Mouse (Mus musculus) liver, embryonic 12.5 days (tissue): ENCODE measurements around the gene Ankrd33. TPM values are rescaled to one million over a fixed set of nuclear protein-coding genes. Genes with fewer than 3 reads are reported as not detected.

ENCODE experiments used
- ATAC-seq: fragments of 200-750 bp; cut with Nextera tagmentation; 2 replicates; pipeline ENCODE4 v1.8.0; 2017; ENCODE audit warnings: moderate number of reproducible peaks, mild to moderate bottlenecking, moderate library complexity
- H3K27ac ChIP-seq: fragments of 300-500 bp; sonication (generic); 2 replicates; pipeline ENCODE4 v1.5.1; 2016; ENCODE audit warnings: mild to moderate bottlenecking
- H3K27me3 ChIP-seq: fragments of 300-500 bp; sonication (generic); replicated peaks from 2 replicates; pipeline ENCODE4 v1.6.1; 2016; ENCODE audit warnings: mild to moderate bottlenecking, moderate library complexity
- H3K36me3 ChIP-seq: fragments of 300-500 bp; sonication (generic); 2 replicates; pipeline ENCODE4 v1.6.1; 2016; ENCODE audit warnings: mild to moderate bottlenecking, moderate library complexity
- H3K4me1 ChIP-seq: fragments of 300-500 bp; sonication (generic); 2 replicates; pipeline ENCODE4 v1.6.1; 2016
- H3K4me2 ChIP-seq: fragments of 300-500 bp; sonication (generic); 2 replicates; pipeline ENCODE4 v1.6.1; 2016; ENCODE audit warnings: mild to moderate bottlenecking, moderate library complexity
- H3K4me3 ChIP-seq: fragments of 300-500 bp; sonication (generic); 2 replicates; pipeline ENCODE4 v1.5.1; 2016; ENCODE audit warnings: mild to moderate bottlenecking, moderate library complexity
- H3K9ac ChIP-seq: fragments of 300-500 bp; sonication (generic); 2 replicates; pipeline ENCODE4 v1.6.1; 2016; ENCODE audit warnings: mild to moderate bottlenecking, moderate library complexity
- H3K9me3 ChIP-seq: fragments of 300-500 bp; sonication (generic); replicated peaks from 2 replicates; pipeline ENCODE4 v1.6.1; 2016; ENCODE audit warnings: mild to moderate bottlenecking, moderate library complexity
- WGBS: fragments of 180-500 bp; shearing (Covaris S2); methylation state at CpG from one replicate; pipeline ENCODE4 v1.1.7; 2016; ENCODE audit not compliant: insufficient replicate concordance; 5-methylcytosine and 5-hydroxymethylcytosine counted together
- polyA plus RNA-seq: library from polyadenylated mRNA; unstranded; fragments of >200 nt; fragmentation: Nextera tagmentation; extraction: Ambion mirVana; gene quantifications from 2 replicates; pipeline ENCODE4 v1.2.1, GENCODE M21; 2016

Ankrd33 gene
- not detected in 2 replicates for polyA plus RNA-seq

DNA sequence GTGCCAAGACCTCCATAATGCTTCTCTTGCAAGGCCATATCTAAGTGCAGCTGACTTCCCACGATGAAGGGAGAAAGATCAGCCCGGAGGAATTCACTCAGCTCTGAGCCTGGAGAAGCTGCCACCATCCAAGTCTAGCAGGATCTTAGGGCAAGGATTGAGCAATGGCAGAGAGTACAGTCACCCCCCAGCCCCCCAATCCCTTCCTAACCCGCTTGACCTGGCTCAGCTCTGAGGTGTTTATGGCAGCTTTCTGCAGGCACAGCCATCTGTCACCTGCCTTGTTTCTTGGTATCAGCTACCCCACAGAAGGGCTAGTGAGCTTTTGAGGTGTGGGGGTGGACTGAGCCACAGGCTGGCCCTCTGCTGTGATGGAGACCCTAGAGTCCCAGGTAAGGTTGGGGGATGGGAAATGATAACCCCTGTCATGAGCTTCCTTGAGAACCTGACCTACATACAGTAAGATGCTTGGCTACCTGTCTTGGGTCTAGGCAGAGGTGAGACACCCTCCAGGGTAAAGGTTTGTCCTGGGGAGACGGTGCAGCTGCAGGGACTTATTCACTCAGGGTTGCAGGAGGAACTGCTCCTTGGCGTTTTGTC, at the start of gene Ankrd33:
TSS of gene Ankrd33 (plus strand) at position 245 of the 600 bp plus-strand sequence.
- H3K27ac ChIP-seq: no peak within 1 kb of the TSS
- no peak within 1 kb of the TSS for H3K9ac ChIP-seq
- no peaks in the 10 kb centered on the region for H3K36me3 ChIP-seq
- no peaks in the 10 kb centered on the region for H3K4me1 ChIP-seq
- H3K4me2 ChIP-seq: no peak within 1 kb of the TSS
- peaks cover 31% of the 10 kb centered on the region for H3K27me3 ChIP-seq
- WGBS: 57% methylated on average over 5 of the region's 5 CpGs
- 0 out of 2 replicates have a peak, but pooled peaks cover 4% of the 10 kb centered on the region for H3K9me3 ChIP-seq
- H3K4me3 ChIP-seq: no peak within 1 kb of the TSS
- no peak for ATAC-seq

DNA sequence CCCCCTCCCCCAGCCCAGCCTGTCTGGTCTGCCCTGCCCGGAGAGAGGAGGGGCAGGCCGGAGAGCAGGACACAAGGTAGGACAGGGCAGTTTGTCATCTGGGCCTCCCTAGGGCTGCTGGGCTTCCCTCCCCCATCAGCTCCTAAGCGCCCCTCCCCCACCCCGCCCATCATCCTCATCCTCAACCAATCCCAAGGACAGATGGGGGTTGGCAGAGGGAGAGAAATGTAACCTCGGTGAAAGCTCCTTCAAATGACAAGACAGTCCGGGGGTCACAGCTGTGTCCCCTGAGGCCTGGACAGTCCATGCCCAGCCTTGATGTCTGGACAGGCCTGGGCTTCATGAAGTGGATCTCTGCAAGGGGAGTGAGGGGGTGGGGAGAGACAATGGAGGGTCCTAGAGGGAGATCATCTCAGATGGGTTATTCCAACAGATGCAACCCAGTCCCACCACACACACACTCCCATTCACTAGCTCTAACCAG, 49.1 kb upstream of the Ankrd33 start:
- H3K36me3 ChIP-seq: no peaks in the 10 kb centered on the region
- H3K9ac ChIP-seq: no peak overlapping the region
- peaks cover 43% of the 10 kb centered on the region for H3K4me1 ChIP-seq
- no peak overlapping the region for H3K4me2 ChIP-seq
- no peak overlapping the region for H3K4me3 ChIP-seq
- H3K27me3 ChIP-seq: no peaks in the 10 kb centered on the region; the same call in 1 of the 2 replicates
- no peak overlapping the region for H3K27ac ChIP-seq
- 40% methylated on average over 6 of the region's 6 CpGs for WGBS
- no peaks in the 10 kb centered on the region for H3K9me3 ChIP-seq
- peak; percentile 45; the same call in 1 of the 2 replicates for ATAC-seq

- 53% methylated on average over 7 of the region's 9 CpGs for WGBS
- peaks cover 43% of the 10 kb centered on the region for H3K4me1 ChIP-seq
- no peak for ATAC-seq
Measured at GRCm38 (mm10) chr15:101066920-101067696, 48.4 kb upstream of the Ankrd33 start.

DNA sequence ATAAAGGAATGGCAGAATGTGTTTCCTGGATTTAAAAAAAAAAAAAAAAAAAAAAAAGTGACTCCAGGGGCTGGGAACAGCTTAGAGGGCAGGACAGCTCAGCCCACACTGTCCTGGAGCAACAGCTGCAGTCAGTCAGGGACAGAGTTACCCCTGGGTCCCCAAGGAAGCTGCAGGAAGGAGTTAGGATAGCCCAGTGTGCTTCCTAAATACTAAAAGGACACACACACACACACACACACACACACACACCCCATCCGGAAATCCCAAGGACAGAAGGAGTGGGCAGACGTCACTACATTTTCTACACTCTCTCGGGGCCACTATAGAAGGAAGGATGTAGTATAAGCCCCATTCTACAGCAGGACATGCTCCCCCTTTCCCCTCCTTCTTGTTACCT, 47.5 kb upstream of the Ankrd33 start:
- H3K9me3 ChIP-seq: no peaks in the 10 kb centered on the region
- no peak overlapping the region for H3K4me2 ChIP-seq
- no peak overlapping the region for H3K9ac ChIP-seq
- no peak for ATAC-seq
- H3K4me1 ChIP-seq: peaks cover 47% of the 10 kb centered on the region
- no peak overlapping the region for H3K4me3 ChIP-seq
- H3K27me3 ChIP-seq: 0 out of 2 replicates have a peak, but pooled peaks cover 7% of the 10 kb centered on the region
- 47% methylated on average over 3 of the region's 3 CpGs for WGBS
- no peaks in the 10 kb centered on the region for H3K36me3 ChIP-seq
- no peak overlapping the region for H3K27ac ChIP-seq

More at GRCm38 (mm10) chr15:101066920-101067696, 48.4 kb upstream of the Ankrd33 start:
- Histone ChIP-seq H3K27ac (no peak overlapping the region), H3K27me3 (no peaks in the 10 kb centered on the region; the same call in 1 of the 2 replicates), H3K9ac (no peak overlapping the region), H3K4me3 (no peak overlapping the region), H3K4me2 (no peak overlapping the region), H3K9me3 (no peaks in the 10 kb centered on the region), H3K36me3 (no peaks in the 10 kb centered on the region)

DNA sequence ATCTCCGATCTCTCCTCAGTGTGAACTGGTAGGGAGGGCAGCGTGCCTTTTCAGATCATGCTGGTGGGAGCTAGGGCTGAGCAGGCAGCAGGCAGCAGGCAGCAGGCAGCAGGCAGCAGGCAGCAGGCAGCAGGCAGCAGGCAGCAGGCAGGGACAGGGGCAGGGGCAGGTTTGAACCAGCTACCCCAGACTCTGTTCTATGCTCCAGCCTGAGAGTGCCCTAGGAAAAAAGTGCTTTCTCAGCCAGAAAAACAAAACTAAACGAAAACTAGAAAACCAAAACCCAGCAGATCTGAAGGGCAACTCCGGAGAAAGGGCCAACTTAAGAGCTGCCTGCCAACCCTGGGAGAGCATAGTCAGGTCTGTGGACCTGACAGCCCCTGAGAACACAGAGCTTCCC, 46.9 kb upstream of the Ankrd33 start:
- no peak for ATAC-seq
- Histone ChIP-seq H3K9me3 (no peaks in the 10 kb centered on the region), H3K36me3 (no peaks in the 10 kb centered on the region), H3K4me1 (peaks cover 48% of the 10 kb centered on the region), H3K27ac (no peak overlapping the region), H3K4me2 (no peak overlapping the region), H3K4me3 (no peak overlapping the region), H3K9ac (no peak overlapping the region), H3K27me3 (0 out of 2 replicates have a peak, but pooled peaks cover 8% of the 10 kb centered on the region)
- 47% methylated on average over 4 of the region's 4 CpGs for WGBS

GRCm38 (mm10) chr15:101069641-101070190, 45.8 kb upstream of the Ankrd33 start:
- Histone ChIP-seq H3K4me3 (no peak overlapping the region), H3K4me2 (no peak overlapping the region), H3K27ac (no peak overlapping the region), H3K4me1 (peaks cover 48% of the 10 kb centered on the region), H3K36me3 (no peaks in the 10 kb centered on the region), H3K27me3 (0 out of 2 replicates have a peak, but pooled peaks cover 12% of the 10 kb centered on the region), H3K9me3 (no peaks in the 10 kb centered on the region), H3K9ac (no peak overlapping the region)
- WGBS: 45% methylated on average over 9 of the region's 9 CpGs
- ATAC-seq: no peak

DNA sequence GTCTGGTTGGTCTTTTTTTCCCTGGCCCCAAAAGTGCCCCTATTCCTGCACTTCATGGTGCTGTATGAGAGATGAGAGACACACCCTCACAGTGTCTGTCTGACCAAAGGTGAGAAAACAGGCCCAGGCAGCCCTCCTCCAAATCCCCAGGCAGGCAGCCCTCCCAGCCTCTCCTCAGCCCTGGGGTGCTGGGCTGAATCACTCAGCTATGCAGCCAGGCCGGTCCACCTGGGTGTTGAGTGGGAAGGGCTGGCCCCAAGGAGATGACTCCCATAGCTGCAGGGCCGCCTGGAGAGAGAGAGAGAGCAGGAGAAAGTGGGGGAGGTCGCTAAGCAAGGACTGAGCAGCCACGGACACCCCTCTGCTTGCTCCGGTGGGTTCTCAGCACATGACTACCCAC, 44.8 kb upstream of the Ankrd33 start:
- Histone ChIP-seq H3K4me3 (no peak overlapping the region), H3K9ac (no peak overlapping the region), H3K9me3 (no peaks in the 10 kb centered on the region), H3K27ac (no peak overlapping the region), H3K36me3 (no peaks in the 10 kb centered on the region), H3K27me3 (peaks cover 22% of the 10 kb centered on the region), H3K4me2 (no peak overlapping the region), H3K4me1 (peaks cover 41% of the 10 kb centered on the region)
- 35% methylated on average over 5 of the region's 5 CpGs for WGBS
- ATAC-seq: no peak

DNA sequence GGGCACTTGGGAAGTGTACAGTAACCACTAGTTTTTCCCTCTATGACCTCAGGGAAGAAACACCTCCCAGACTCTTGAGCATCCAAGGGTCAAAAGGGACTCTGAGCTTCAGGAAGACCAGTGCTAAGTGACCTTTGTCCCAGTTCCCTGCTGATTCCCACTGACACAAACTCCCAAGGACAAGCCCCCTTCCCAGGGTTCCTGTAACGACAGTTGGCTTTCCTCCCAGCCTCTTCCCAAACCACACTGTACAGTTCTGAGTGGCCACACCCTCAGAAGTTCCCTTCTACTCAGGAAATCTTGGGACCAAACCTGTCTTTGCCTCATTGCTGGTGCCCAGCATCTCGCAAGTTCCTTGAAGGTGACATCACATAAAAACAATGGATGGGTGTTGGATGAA, 42.8 kb upstream of the Ankrd33 start:
- WGBS: 44% methylated on average over 2 of the region's 2 CpGs
- Histone ChIP-seq H3K9ac (no peak overlapping the region), H3K9me3 (no peaks in the 10 kb centered on the region), H3K4me3 (no peak overlapping the region), H3K4me2 (no peak overlapping the region), H3K4me1 (peaks cover 31% of the 10 kb centered on the region), H3K36me3 (no peaks in the 10 kb centered on the region), H3K27me3 (peaks cover 41% of the 10 kb centered on the region), H3K27ac (no peak overlapping the region)
- no peak for ATAC-seq

DNA sequence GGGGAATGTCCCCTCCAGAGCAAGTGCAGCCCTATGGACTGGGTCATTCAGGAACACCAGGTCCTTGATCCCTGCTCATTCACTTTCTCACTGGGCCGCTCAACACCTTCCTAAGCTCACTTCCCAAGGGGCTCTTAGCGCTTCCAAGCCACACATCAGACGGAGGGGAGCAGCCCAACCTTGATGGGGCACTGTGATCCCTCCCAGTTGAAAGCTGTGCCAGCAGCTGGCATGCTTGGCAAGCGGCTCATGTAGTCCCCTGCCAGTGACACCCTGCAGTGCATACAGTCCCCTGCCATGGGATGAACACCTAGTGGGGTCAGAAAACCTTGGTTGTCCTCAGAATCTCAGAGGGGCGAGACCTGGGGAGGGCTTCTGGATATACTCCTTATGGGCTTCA, 41.5 kb upstream of the Ankrd33 start:
- H3K9me3 ChIP-seq: no peaks in the 10 kb centered on the region
- no peak for ATAC-seq
- WGBS: 70% methylated on average over 5 of the region's 5 CpGs
- no peak overlapping the region for H3K4me3 ChIP-seq
- H3K4me1 ChIP-seq: peaks cover 42% of the 10 kb centered on the region
- H3K4me2 ChIP-seq: no peak overlapping the region
- peaks cover 55% of the 10 kb centered on the region for H3K27me3 ChIP-seq
- no peak overlapping the region for H3K27ac ChIP-seq
- H3K36me3 ChIP-seq: no peaks in the 10 kb centered on the region
- no peak overlapping the region for H3K9ac ChIP-seq

- 77% methylated on average over 4 of the region's 4 CpGs for WGBS
- no peak overlapping the region for H3K4me2 ChIP-seq
- H3K4me1 ChIP-seq: peaks cover 37% of the 10 kb centered on the region
- no peaks in the 10 kb centered on the region for H3K36me3 ChIP-seq
- peaks cover 66% of the 10 kb centered on the region for H3K27me3 ChIP-seq
- no peak overlapping the region for H3K4me3 ChIP-seq
- no peak overlapping the region for H3K27ac ChIP-seq
- no peak for ATAC-seq
- no peak overlapping the region for H3K9ac ChIP-seq
- no peaks in the 10 kb centered on the region for H3K9me3 ChIP-seq
Measured at GRCm38 (mm10) chr15:101075150-101075549, 40.4 kb upstream of the Ankrd33 start.

DNA sequence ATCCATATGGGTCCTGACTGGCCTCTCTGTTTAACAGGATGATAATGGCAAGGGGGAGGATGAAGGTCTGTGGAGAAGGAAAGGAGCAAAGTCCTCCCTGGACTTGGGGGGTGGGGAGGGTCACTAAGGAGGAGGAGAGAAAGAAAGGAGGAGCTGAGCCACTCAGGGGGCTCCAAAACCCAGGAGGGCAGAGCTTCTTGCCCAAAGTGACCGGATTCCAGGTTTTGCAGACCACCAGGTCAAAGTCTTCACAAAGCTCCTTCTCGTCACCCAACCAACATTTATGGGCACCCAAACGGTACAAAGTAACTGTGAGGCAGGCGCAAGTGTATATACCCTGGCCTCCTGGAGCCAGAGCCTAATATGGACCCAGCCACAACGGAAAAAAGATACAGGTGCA, 39.9 kb upstream of the Ankrd33 start:
- H3K4me2 ChIP-seq: no peak overlapping the region
- no peak overlapping the region for H3K4me3 ChIP-seq
- no peaks in the 10 kb centered on the region for H3K9me3 ChIP-seq
- no peaks in the 10 kb centered on the region for H3K36me3 ChIP-seq
- peaks cover 34% of the 10 kb centered on the region for H3K4me1 ChIP-seq
- WGBS: 52% methylated on average over 5 of the region's 5 CpGs
- ATAC-seq: no peak
- peaks cover 71% of the 10 kb centered on the region for H3K27me3 ChIP-seq
- no peak overlapping the region for H3K27ac ChIP-seq
- no peak overlapping the region for H3K9ac ChIP-seq
